Mouse (Mus musculus) testis, adult 2 months (tissue): ENCODE data around the gene Slc43a1. TPM values are rescaled to one million over a fixed set of nuclear protein-coding genes. Genes with fewer than 3 reads are reported as not detected.
"Not testable (repeated sequence)": the region's sequence is repeated elsewhere in the genome, so short reads cannot be mapped to it uniquely, and the experiment has no call there.

Experiments
- H3K27ac ChIP-seq: fragments of 200-500 bp; 2 replicates; pipeline ENCODE4 v1.5.1; 2012; ENCODE audit warnings: low read depth, low read length; ENCODE audit not compliant: control insufficient read depth, insufficient read depth
- H3K27me3 ChIP-seq: fragments of 200-500 bp; 2 replicates; pipeline ENCODE4 v1.6.1; 2012; ENCODE audit warnings: mild to moderate bottlenecking, low read length, moderate library complexity; ENCODE audit not compliant: control insufficient read depth, insufficient read depth
- H3K36me3 ChIP-seq: fragments of 200-500 bp; 2 replicates; pipeline ENCODE4 v1.6.1; 2012; ENCODE audit warnings: mild to moderate bottlenecking, low read length; ENCODE audit not compliant: control insufficient read depth, insufficient read depth
- H3K4me1 ChIP-seq: fragments of 200-500 bp; 2 replicates; pipeline ENCODE4 v1.6.1; 2012; ENCODE audit warnings: low read length; ENCODE audit not compliant: control insufficient read depth, insufficient read depth
- H3K4me3 ChIP-seq: fragments of 200-500 bp; 2 replicates; pipeline ENCODE4 v1.5.1; 2012; ENCODE audit warnings: low read depth, mild to moderate bottlenecking, low read length, moderate library complexity, mixed read lengths; ENCODE audit not compliant: control insufficient read depth
- CTCF ChIP-seq: fragments of 200-500 bp; IDR thresholded peaks from 2 replicates; pipeline ENCODE4 v1.5.1; 2012; ENCODE audit warnings: low read depth, mild to moderate bottlenecking, inconsistent platforms, low read length, moderate library complexity; ENCODE audit not compliant: control insufficient read depth, insufficient read depth, insufficient replicate concordance
- POLR2A ChIP-seq: fragments of 200-500 bp; IDR thresholded peaks from 2 replicates; pipeline ENCODE4 v1.6.1; 2012; ENCODE audit warnings: low read depth, mild to moderate bottlenecking, inconsistent platforms, low read length, moderate library complexity; ENCODE audit not compliant: control insufficient read depth
- polyA plus RNA-seq: library from polyadenylated mRNA; depleted of rRNA; stranded (reverse); fragments of >200 nt; gene quantifications from 2 replicates; pipeline ENCODE4 v1.2.3, GENCODE M21; 2012; rRNA removed

The Slc43a1 gene
- polyA plus RNA-seq, 1 experiment, result 0.63 TPM

GRCm38 (mm10) chr2:84888657-84889315, 50.1 kb downstream of the Slc43a1 start:
- H3K36me3 ChIP-seq, result no peaks in the 10 kb centered on the region
- TF ChIP-seq POLR2A (no peak), CTCF (peak; percentile 30; the same call in 1 of the 2 replicates)
- peaks cover 16% of the 10 kb centered on the region for H3K4me1 ChIP-seq
- no peak overlapping the region for H3K27ac ChIP-seq
- no peaks in the 10 kb centered on the region for H3K27me3 ChIP-seq
- H3K4me3 ChIP-seq, result no peak overlapping the region

DNA sequence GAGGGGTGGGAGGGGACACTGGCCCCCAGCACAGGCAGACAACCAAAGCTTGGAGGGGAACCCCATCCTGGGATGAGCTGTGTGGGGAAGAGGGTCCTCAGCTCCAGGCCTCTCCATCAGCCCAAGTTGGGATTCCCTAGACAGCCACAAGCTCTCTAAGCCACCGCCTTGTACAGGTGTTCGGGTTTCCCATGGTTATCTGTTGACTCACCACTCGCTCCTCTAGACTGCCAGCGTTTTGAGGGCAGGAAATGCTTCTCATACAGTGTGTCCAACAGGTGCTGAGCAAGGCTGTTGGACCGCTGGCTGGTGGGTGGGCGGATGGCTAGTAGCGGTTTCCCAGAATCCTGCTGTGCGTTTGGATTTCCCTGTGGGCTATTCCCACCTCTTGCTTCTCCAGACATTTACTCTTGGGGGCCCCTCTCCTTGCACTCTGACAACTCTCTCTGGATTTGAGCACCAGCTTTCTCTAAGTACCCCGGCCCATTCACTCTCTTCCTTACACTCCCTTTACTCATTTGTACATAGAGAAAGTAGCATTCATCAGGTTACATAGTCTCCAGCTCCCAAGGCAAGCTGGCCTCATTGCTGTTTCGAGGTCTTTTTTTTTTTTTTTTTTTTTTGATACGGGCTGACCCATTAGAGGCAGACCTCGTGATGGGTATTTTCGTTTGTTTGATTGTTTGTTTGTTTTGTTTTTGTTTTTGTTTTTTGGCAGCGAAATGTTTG, 50.8 kb downstream of the Slc43a1 start:
- TF ChIP-seq POLR2A (no peak), CTCF (no peak)
- Histone ChIP-seq H3K27me3 (no peaks in the 10 kb centered on the region), H3K36me3 (no peaks in the 10 kb centered on the region), H3K4me3 (no peak overlapping the region), H3K27ac (no peak overlapping the region), H3K4me1 (peaks cover 16% of the 10 kb centered on the region)

DNA sequence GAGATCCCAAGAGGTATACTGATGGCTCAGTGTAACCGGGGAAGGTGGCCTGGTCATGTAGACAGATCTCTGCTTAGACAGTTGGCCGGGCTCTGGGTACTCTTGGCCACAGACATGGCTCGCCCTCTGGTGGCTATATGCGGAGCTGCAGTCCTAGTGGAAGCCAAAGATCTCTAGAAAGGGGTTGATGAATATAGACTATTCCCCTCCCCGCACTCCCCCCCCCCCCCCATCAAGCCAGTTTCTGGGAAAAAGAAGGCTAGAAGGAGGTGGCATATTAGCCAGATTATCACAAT, 51.3 kb downstream of the Slc43a1 start:
- Histone ChIP-seq H3K4me1 (peaks cover 16% of the 10 kb centered on the region), H3K36me3 (no peaks in the 10 kb centered on the region), H3K27me3 (no peaks in the 10 kb centered on the region), H3K4me3 (no peak overlapping the region), H3K27ac (no peak overlapping the region)
- peak; percentile 73; the same call in 1 of the 2 replicates for TF ChIP-seq CTCF
- TF ChIP-seq POLR2A, result no peak

- H3K27ac ChIP-seq, result no peak overlapping the region
- H3K36me3 ChIP-seq, result no peaks in the 10 kb centered on the region
- peaks cover 7% of the 10 kb centered on the region for H3K4me1 ChIP-seq
- no peak overlapping the region for H3K4me3 ChIP-seq
- H3K27me3 ChIP-seq, result no peaks in the 10 kb centered on the region
- TF ChIP-seq POLR2A (no peak), CTCF (no peak)
Measured at GRCm38 (mm10) chr2:84893359-84893758, 54.7 kb downstream of the Slc43a1 start.

GRCm38 (mm10) chr2:84895495-84896198, 57.0 kb downstream of the Slc43a1 start:
- no peak overlapping the region for H3K4me3 ChIP-seq
- H3K27ac ChIP-seq, result no peak overlapping the region
- no peaks in the 10 kb centered on the region for H3K4me1 ChIP-seq
- H3K27me3 ChIP-seq, result no peaks in the 10 kb centered on the region
- H3K36me3 ChIP-seq, result no peaks in the 10 kb centered on the region
- TF ChIP-seq POLR2A (no peak), CTCF (no peak)

- not testable (repeated sequence) for H3K4me3 ChIP-seq
Measured at GRCm38 (mm10) chr2:84896686-84897085, 58.0 kb downstream of the Slc43a1 start.

GRCm38 (mm10) chr2:84912722-84913121, 74.1 kb downstream of the Slc43a1 start:
- H3K36me3 ChIP-seq, result no peaks in the 10 kb centered on the region
- H3K27ac ChIP-seq, result no peak overlapping the region
- no peak for TF ChIP-seq POLR2A
- no peak for TF ChIP-seq CTCF
- H3K4me3 ChIP-seq, result no peak overlapping the region
- H3K27me3 ChIP-seq, result no peaks in the 10 kb centered on the region
- no peaks in the 10 kb centered on the region for H3K4me1 ChIP-seq

More at GRCm38 (mm10) chr2:84896686-84897085, 58.0 kb downstream of the Slc43a1 start:
- H3K4me1 ChIP-seq, H3K27ac ChIP-seq, H3K36me3 ChIP-seq, H3K27me3 ChIP-seq: not testable (repeated sequence)

Other genes starting within 250 kb of the Slc43a1 start
- 19.9 and 24.3 TPM in 2 replicates for gene Ctnnd1, start 188.1 kb upstream of the Slc43a1 start, polyA plus RNA-seq
- 4.1 and 4.2 TPM in 2 replicates for gene Btbd18, start 179.8 kb upstream of the Slc43a1 start, polyA plus RNA-seq
- gene Selenoh, start 168.1 kb upstream of the Slc43a1 start, polyA plus RNA-seq, result 13.5 and 16.3 TPM in 2 replicates
- gene Gm28635, start 160.8 kb upstream of the Slc43a1 start, polyA plus RNA-seq, result not detected in 2 replicates
- gene Med19, start 160.4 kb upstream of the Slc43a1 start, polyA plus RNA-seq, result 11.8 and 14.3 TPM in 2 replicates
- gene Tmx2, start 159.7 kb upstream of the Slc43a1 start, polyA plus RNA-seq, result 86.0 and 89.0 TPM in 2 replicates
- 234 and 236 TPM in 2 replicates for gene Zdhhc5, start 123.7 kb upstream of the Slc43a1 start, polyA plus RNA-seq
- gene Clp1, start 111.5 kb upstream of the Slc43a1 start, polyA plus RNA-seq, result 27.6 and 32.8 TPM in 2 replicates
- gene Ypel4, start 104.8 kb upstream of the Slc43a1 start, polyA plus RNA-seq, result 13.6 and 14.8 TPM in 2 replicates
- gene Gm19426, start 95.2 kb upstream of the Slc43a1 start, polyA plus RNA-seq, result 0.21 and 0.26 TPM in 2 replicates
- gene Serping1, start 63.4 kb upstream of the Slc43a1 start, polyA plus RNA-seq, result 40.5 and 53.4 TPM in 2 replicates
- 2.2 and 2.3 TPM in 2 replicates for gene Ube2l6, start 40.0 kb upstream of the Slc43a1 start, polyA plus RNA-seq
- gene Smtnl1, start 16.2 kb upstream of the Slc43a1 start, polyA plus RNA-seq, result 3.0 and 3.4 TPM in 2 replicates
- 23.3 and 28.5 TPM in 2 replicates for gene Timm10, start 11.9 kb upstream of the Slc43a1 start, polyA plus RNA-seq
- gene Rtn4rl2, start 47.9 kb downstream of the Slc43a1 start, polyA plus RNA-seq, result 2.4 and 2.7 TPM in 2 replicates
- 4.6 and 4.8 TPM in 2 replicates for gene Slc43a3, start 97.7 kb downstream of the Slc43a1 start, polyA plus RNA-seq
- gene Prg2, start 141.6 kb downstream of the Slc43a1 start, polyA plus RNA-seq, result not detected in 2 replicates
- not detected in 2 replicates for gene Prg3, start 149.4 kb downstream of the Slc43a1 start, polyA plus RNA-seq
- gene Ssrp1, start 198.4 kb downstream of the Slc43a1 start, polyA plus RNA-seq, result 109 and 120 TPM in 2 replicates
- gene P2rx3, start 198.6 kb downstream of the Slc43a1 start, polyA plus RNA-seq, result 86.4 and 103 TPM in 2 replicates
- 7.4 and 8.4 TPM in 2 replicates for gene Tnks1bp1, start 209.2 kb downstream of the Slc43a1 start, polyA plus RNA-seq